Mouse (Mus musculus): Measurements from ENCODE around the gene Ptger1. TPM values are rescaled to one million over a fixed set of nuclear protein-coding genes. Genes with fewer than 3 reads are reported as not detected.

The Ptger1 gene
- total and polyA plus RNA-seq, 2 experiments from 2014 or later = 0.36 to 0.55 TPM

GRCm38 (mm10) chr8:83715771-83716170 is 49.3 kb downstream of the Ptger1 start:
- Histone ChIP-seq H3K27ac (ENCODE audit: low read depth, low read length) (peak overlapping the region; percentile 94), H3K27me3 (ENCODE audit: insufficient read depth, low read length) (no peaks in the 10 kb centered on the region), H3K9me3 (ENCODE audit: low read length) (no peaks in the 10 kb centered on the region), H3K4me2 (ENCODE audit: low read depth, low read length, poor library complexity, severe bottlenecking) (peak overlapping the region; percentile 92), H3K4me3 (ENCODE audit: low read depth, low read length) (peak overlapping the region; percentile 70), H3K9ac (replicated peaks; ENCODE audit: low read length, poor library complexity, severe bottlenecking) (peak overlapping the region; percentile 77), H3K36me3 (ENCODE audit: insufficient read depth, low read length) (peaks cover 12% of the 10 kb centered on the region), H3K4me1 (ENCODE audit: insufficient read depth, low read length) (no peaks in the 10 kb centered on the region)
- no peak for TF ChIP-seq CTCF (IDR thresholded peaks at IDR 0.05)
- ATAC-seq (ENCODE audit: low FRiP score) (no peak; the same call in 1 of the 2 replicates), DNase-seq (ENCODE audit: low spot score) (no peak)
- under 1% methylated on average over 17 of the region's 17 CpGs for WGBS

GRCm38 (mm10) chr8:83716563-83716962 is 50.1 kb downstream of the Ptger1 start:
- no peaks in the 10 kb centered on the region for H3K4me1 ChIP-seq (ENCODE audit: insufficient read depth, low read length)
- TF ChIP-seq CTCF (IDR thresholded peaks at IDR 0.05) = no peak
- no peak for DNase-seq (ENCODE audit: low spot score)
- no peak for ATAC-seq (ENCODE audit: low FRiP score)
- WGBS = 80% methylated on average over 2 of the region's 2 CpGs
- peak overlapping the region; percentile 92 for H3K4me2 ChIP-seq (ENCODE audit: low read depth, low read length, poor library complexity, severe bottlenecking)
- no peak overlapping the region for H3K27ac ChIP-seq (ENCODE audit: low read depth, low read length)
- H3K4me3 ChIP-seq (ENCODE audit: low read depth, low read length) = no peak overlapping the region
- no peaks in the 10 kb centered on the region for H3K9me3 ChIP-seq (ENCODE audit: low read length)
- H3K36me3 ChIP-seq (ENCODE audit: insufficient read depth, low read length) = peaks cover 20% of the 10 kb centered on the region
- no peak overlapping the region for H3K9ac ChIP-seq (replicated peaks; ENCODE audit: low read length, poor library complexity, severe bottlenecking)
- no peaks in the 10 kb centered on the region for H3K27me3 ChIP-seq (ENCODE audit: insufficient read depth, low read length)

- Histone ChIP-seq H3K4me1 (ENCODE audit: insufficient read depth, low read length) (no peaks in the 10 kb centered on the region), H3K9ac (replicated peaks; ENCODE audit: low read length, poor library complexity, severe bottlenecking) (no peak overlapping the region), H3K4me3 (ENCODE audit: low read depth, low read length) (no peak overlapping the region), H3K36me3 (ENCODE audit: insufficient read depth, low read length) (peaks cover 45% of the 10 kb centered on the region), H3K27me3 (ENCODE audit: insufficient read depth, low read length) (no peaks in the 10 kb centered on the region), H3K4me2 (ENCODE audit: low read depth, low read length, poor library complexity, severe bottlenecking) (no peak overlapping the region), H3K9me3 (ENCODE audit: low read length) (no peaks in the 10 kb centered on the region), H3K27ac (ENCODE audit: low read depth, low read length) (no peak overlapping the region)
- no peak for TF ChIP-seq CTCF (IDR thresholded peaks at IDR 0.05)
- WGBS = 90% methylated on average over 2 of the region's 2 CpGs
- no peak for DNase-seq (ENCODE audit: low spot score)
- no peak for ATAC-seq (ENCODE audit: low FRiP score)
These were observed 52.6 kb downstream of the Ptger1 start for GRCm38 (mm10) chr8:83719048-83719447.

GRCm38 (mm10) chr8:83719693-83720092 is 53.2 kb downstream of the Ptger1 start:
- TF ChIP-seq CTCF (IDR thresholded peaks at IDR 0.05) = no peak
- 94% methylated on average over 2 of the region's 2 CpGs for WGBS
- H3K9ac ChIP-seq (replicated peaks; ENCODE audit: low read length, poor library complexity, severe bottlenecking) = no peak overlapping the region
- H3K36me3 ChIP-seq (ENCODE audit: insufficient read depth, low read length) = peaks cover 51% of the 10 kb centered on the region
- no peaks in the 10 kb centered on the region for H3K27me3 ChIP-seq (ENCODE audit: insufficient read depth, low read length)
- ATAC-seq (ENCODE audit: low FRiP score) (no peak), DNase-seq (ENCODE audit: low spot score) (no peak)
- no peak overlapping the region for H3K27ac ChIP-seq (ENCODE audit: low read depth, low read length)
- H3K4me2 ChIP-seq (ENCODE audit: low read depth, low read length, poor library complexity, severe bottlenecking) = no peak overlapping the region
- H3K9me3 ChIP-seq (ENCODE audit: low read length) = no peaks in the 10 kb centered on the region
- no peaks in the 10 kb centered on the region for H3K4me1 ChIP-seq (ENCODE audit: insufficient read depth, low read length)
- no peak overlapping the region for H3K4me3 ChIP-seq (ENCODE audit: low read depth, low read length)

- TF ChIP-seq CTCF (IDR thresholded peaks at IDR 0.05) = no peak
- Histone ChIP-seq H3K36me3 (ENCODE audit: insufficient read depth, low read length) (peaks cover 62% of the 10 kb centered on the region), H3K4me3 (ENCODE audit: low read depth, low read length) (no peak overlapping the region), H3K4me2 (ENCODE audit: low read depth, low read length, poor library complexity, severe bottlenecking) (no peak overlapping the region), H3K4me1 (ENCODE audit: insufficient read depth, low read length) (no peaks in the 10 kb centered on the region), H3K27me3 (ENCODE audit: insufficient read depth, low read length) (no peaks in the 10 kb centered on the region), H3K9me3 (ENCODE audit: low read length) (no peaks in the 10 kb centered on the region), H3K9ac (replicated peaks; ENCODE audit: low read length, poor library complexity, severe bottlenecking) (no peak overlapping the region), H3K27ac (ENCODE audit: low read depth, low read length) (no peak overlapping the region)
- no peak for DNase-seq (ENCODE audit: low spot score)
- ATAC-seq (ENCODE audit: low FRiP score) = no peak
- WGBS = 90% methylated on average over 25 of the region's 25 CpGs
These were observed 55.0 kb downstream of the Ptger1 start for GRCm38 (mm10) chr8:83721405-83722025.

Other genes with a start within 250 kb of the Ptger1 start
- gene Scoc, start 208.3 kb upstream of the Ptger1 start, total RNA-seq (2014; rRNA removed) = 319 and 385 TPM in 2 replicates
- 483 and 520 TPM in 2 replicates for gene Scoc, start 208.3 kb upstream of the Ptger1 start, polyA plus RNA-seq (2015; fragmentation: Nextera tagmentation; extraction: Ambion mirVana)
- gene Olfr370, start 130.9 kb upstream of the Ptger1 start, total RNA-seq (2014; rRNA removed) = not detected in 2 replicates
- not detected in 2 replicates for gene Olfr370, start 130.9 kb upstream of the Ptger1 start, polyA plus RNA-seq (2015; fragmentation: Nextera tagmentation; extraction: Ambion mirVana)
- 151 and 158 TPM in 2 replicates for gene Ndufb7, start 100.0 kb upstream of the Ptger1 start, total RNA-seq (2014; rRNA removed)
- gene Ndufb7, start 100.0 kb upstream of the Ptger1 start, polyA plus RNA-seq (2015; fragmentation: Nextera tagmentation; extraction: Ambion mirVana) = 396 and 420 TPM in 2 replicates
- 1,134 and 1,270 TPM in 2 replicates for gene Tecr, start 58.7 kb upstream of the Ptger1 start, total RNA-seq (2014; rRNA removed)
- gene Tecr, start 58.7 kb upstream of the Ptger1 start, polyA plus RNA-seq (2015; fragmentation: Nextera tagmentation; extraction: Ambion mirVana) = 1,433 and 1,533 TPM in 2 replicates
- gene Dnajb1, start 58.5 kb upstream of the Ptger1 start, total RNA-seq (2014; rRNA removed) = 41.0 and 43.3 TPM in 2 replicates
- 60.3 and 72.4 TPM in 2 replicates for gene Dnajb1, start 58.5 kb upstream of the Ptger1 start, polyA plus RNA-seq (2015; fragmentation: Nextera tagmentation; extraction: Ambion mirVana)
- 72.3 and 74.2 TPM in 2 replicates for gene Gipc1, start 14.0 kb upstream of the Ptger1 start, total RNA-seq (2014; rRNA removed)
- 108 and 111 TPM in 2 replicates for gene Gipc1, start 14.0 kb upstream of the Ptger1 start, polyA plus RNA-seq (2015; fragmentation: Nextera tagmentation; extraction: Ambion mirVana)
- gene Pkn1, start 32.5 kb downstream of the Ptger1 start, total RNA-seq (2014; rRNA removed) = 63.9 and 71.2 TPM in 2 replicates
- 21.3 and 21.7 TPM in 2 replicates for gene Pkn1, start 32.5 kb downstream of the Ptger1 start, polyA plus RNA-seq (2015; fragmentation: Nextera tagmentation; extraction: Ambion mirVana)
- 38.1 and 47.3 TPM in 2 replicates for gene Ddx39, start 48.5 kb downstream of the Ptger1 start, total RNA-seq (2014; rRNA removed)
- 68.2 and 76.6 TPM in 2 replicates for gene Ddx39, start 48.5 kb downstream of the Ptger1 start, polyA plus RNA-seq (2015; fragmentation: Nextera tagmentation; extraction: Ambion mirVana)
- 10.4 and 24.3 TPM in 2 replicates for gene Adgre5, start 74.6 kb downstream of the Ptger1 start, total RNA-seq (2014; rRNA removed)
- gene Adgre5, start 74.6 kb downstream of the Ptger1 start, polyA plus RNA-seq (2015; fragmentation: Nextera tagmentation; extraction: Ambion mirVana) = 7.7 and 8.3 TPM in 2 replicates
- 394 and 593 TPM in 2 replicates for gene Adgrl1, start 233.4 kb downstream of the Ptger1 start, total RNA-seq (2014; rRNA removed)
- 55.5 and 55.9 TPM in 2 replicates for gene Adgrl1, start 233.4 kb downstream of the Ptger1 start, polyA plus RNA-seq (2015; fragmentation: Nextera tagmentation; extraction: Ambion mirVana)